Mouse (Mus musculus): ENCODE results near the gene Tnfaip1.
A peak's percentile ranks its signal among the peaks of the same experiment; 100 is the strongest.
"Not testable (repeated sequence)": the region's sequence is repeated elsewhere in the genome, so short reads cannot be mapped to it uniquely, and the experiment has no call there.

Gene Tnfaip1

GRCm38 (mm10) chr11:78536080-78536689 is at the start of gene Tnfaip1, which contains the start of gene Ift20:
Gene Tnfaip1 (minus strand): TSS chr11:78536332.
Gene Ift20 (plus strand): TSS chr11:78536361.
- DNase-seq (ENCODE audit: low read depth) = peak; percentile 99

GRCm38 (mm10) chr11:78582848-78583247 is 46.7 kb upstream of the Tnfaip1 start:
- no peak for DNase-seq (ENCODE audit: low read depth)

DNA sequence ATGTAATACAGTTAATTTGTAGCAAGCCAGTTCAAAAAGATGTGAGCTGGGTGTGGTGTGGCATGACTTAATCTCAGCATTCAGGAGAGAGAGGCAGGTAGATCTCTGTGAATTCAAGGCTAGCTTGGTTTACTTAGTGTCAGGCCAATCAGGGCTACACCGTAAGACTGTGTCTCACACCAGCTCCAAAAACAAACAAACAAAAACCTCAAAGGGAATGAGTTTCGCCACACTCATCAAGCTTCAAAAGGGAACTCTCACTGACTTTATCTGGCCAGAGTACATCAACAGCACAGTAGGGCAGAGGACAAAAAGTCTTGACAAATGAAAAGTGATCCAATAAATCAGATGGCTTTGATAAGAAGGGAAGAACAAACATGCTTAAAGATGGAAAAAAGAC is 38.8 kb upstream of the Tnfaip1 start:
- no peak for DNase-seq (ENCODE audit: low read depth)

- no peak for DNase-seq (ENCODE audit: low read depth)
Measured at GRCm38 (mm10) chr11:78574536-78574935, 38.4 kb upstream of the Tnfaip1 start.

DNA sequence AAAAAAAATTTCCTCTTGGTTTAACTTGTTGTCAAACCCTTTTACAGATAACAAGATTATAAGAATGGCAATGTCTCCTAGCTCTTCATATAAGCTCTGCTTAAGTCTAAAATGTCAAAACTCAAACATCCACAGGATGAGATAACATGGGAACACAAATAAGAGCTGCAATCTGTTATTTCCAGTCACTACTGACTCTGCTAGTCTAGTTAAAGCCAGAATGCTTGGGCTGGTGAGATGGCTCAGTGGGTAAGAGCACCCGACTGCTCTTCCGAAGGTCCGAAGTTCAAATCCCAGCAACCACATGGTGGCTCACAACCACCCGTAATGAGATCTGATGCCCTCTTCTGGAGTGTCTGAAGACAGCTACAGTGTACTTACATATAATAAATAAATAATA is 37.9 kb upstream of the Tnfaip1 start:
- DNase-seq (ENCODE audit: low read depth) = not testable (repeated sequence)

- no peak for DNase-seq (ENCODE audit: low read depth)
Measured at GRCm38 (mm10) chr11:78571854-78572253, 35.7 kb upstream of the Tnfaip1 start.

DNA sequence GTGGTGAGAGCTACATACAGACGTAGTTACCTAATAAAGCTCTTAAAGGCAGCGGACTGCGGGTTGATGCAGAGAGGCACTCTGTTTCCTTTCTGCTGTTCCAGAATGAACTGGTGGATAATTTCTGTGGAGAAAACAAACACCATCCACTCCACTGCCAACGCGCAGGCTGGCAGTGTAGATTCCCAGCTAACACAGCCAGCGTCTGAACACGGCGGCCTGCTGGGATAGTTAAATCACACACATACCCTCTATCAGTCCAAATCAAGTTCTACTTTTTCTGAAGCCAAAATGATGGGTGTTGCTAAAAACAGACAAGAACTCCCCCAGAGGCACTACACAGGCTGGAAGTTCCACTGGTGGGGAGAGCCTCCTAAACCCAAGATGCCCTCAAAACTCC is 35.3 kb upstream of the Tnfaip1 start:
- no peak for DNase-seq (ENCODE audit: low read depth)

GRCm38 (mm10) chr11:78569806-78570205 is 33.7 kb upstream of the Tnfaip1 start:
- no peak for DNase-seq (ENCODE audit: low read depth)

DNA sequence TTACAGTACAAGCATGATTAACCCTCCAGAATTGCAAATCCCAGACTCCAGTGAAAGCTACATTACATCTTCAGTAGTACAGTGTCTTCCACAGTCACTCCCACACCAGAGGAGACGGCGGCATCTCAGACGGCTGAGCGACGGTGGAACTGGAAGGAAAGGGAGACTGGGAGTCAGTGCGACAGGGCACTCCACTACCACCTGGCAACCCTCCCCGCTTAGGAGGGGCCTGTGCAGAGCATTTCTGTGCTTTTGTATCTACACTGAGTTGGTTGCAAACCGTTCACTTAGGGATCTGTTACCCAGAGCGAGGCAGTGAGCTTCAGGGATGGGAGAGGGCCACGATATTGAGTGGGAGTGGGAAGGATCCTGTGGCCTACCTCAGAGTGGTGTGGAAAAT is 32.7 kb upstream of the Tnfaip1 start:
- DNase-seq (ENCODE audit: low read depth) = no peak

GRCm38 (mm10) chr11:78567614-78568013 is 31.5 kb upstream of the Tnfaip1 start:
- no peak for DNase-seq (ENCODE audit: low read depth)

DNA sequence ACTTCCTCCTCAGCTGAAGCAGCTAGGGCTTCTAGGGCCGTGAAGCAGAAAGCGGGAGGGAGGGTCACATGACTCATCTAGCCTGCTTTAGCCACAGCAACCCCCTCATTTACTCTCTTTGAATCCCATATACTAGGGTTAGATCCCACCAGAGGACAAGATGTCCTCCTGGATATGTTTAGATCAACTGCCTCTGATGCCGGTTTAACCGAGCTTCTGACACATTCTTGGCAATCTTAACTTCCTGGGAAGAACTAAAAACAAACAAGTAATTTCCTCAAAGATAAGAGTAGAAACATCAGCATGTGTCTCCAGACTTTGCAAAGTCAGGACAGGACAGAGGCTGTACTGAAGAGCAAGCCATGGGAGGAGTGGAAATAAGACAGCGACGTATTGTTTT is 30.6 kb upstream of the Tnfaip1 start:
- DNase-seq (ENCODE audit: low read depth) = no peak

- DNase-seq (ENCODE audit: low read depth) = peak; percentile 81
Measured at GRCm38 (mm10) chr11:78560447-78560846, 24.3 kb upstream of the Tnfaip1 start.

DNA sequence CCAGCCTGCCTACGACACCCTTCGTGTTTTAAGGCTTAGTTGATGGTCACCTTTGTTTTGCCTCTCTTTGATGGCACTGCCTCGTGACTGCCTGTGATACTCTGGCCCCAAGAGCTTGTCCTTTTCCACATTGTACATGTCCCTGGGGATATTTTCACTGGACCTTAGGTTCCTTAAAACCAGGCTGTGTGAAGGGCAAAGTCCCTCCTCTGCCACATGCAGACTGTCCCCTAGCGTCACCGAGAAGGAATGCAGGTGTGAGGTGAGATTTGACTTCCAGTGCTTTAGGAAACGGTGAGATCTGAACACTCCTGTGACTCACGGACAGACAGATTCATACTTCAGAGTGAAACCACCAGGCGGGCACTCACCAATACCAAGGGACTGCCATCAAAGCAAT is 21.1 kb upstream of the Tnfaip1 start:
- no peak for DNase-seq (ENCODE audit: low read depth)

DNA sequence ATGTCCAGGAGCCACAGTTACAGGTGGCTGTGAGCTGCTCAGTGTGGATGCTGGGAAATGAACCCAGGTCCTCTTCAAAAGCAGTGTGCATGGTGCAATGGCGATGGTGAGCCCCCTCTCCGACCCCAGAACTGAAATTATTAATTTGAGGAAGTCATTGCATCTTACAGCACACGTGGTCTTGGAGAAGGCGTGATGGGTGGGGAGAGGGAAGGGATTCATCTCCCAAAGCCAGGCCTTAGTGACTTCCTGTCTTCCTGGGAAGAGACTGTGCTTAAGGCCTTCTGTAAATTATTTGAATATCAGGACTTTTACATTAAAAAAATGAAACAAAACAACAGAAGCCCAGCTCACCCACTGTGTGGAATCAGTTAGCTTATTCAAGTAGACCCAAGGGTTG is 19.9 kb upstream of the Tnfaip1 start:
- no peak for DNase-seq (ENCODE audit: low read depth)

DNA sequence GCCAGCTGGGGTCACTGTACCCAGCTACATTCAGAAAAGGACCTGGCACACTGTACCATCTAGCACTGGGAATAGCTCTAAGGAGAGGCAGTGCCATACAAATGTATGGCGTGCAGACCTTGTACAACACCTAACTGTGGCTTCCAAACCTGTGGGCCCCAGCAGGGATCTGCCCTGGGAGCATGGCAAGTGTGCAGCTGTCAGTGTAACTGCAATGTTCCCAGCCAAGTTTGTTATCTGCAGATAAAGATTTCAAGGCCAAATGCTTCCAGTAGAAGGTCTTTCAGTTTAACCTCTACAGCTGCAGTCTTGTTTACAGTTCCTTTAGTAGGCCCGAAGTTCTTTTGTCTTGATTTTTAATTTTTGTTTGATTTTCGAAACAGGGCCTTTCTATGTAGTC is 19.5 kb upstream of the Tnfaip1 start:
- no peak for DNase-seq (ENCODE audit: low read depth)

- DNase-seq (ENCODE audit: low read depth) = no peak
Measured at GRCm38 (mm10) chr11:78551059-78551398, 14.9 kb upstream of the Tnfaip1 start.

- peak; percentile 97 for DNase-seq (ENCODE audit: low read depth)
Measured at GRCm38 (mm10) chr11:78550168-78551058, 14.3 kb upstream of the Tnfaip1 start, which contains the start of gene Tmem97. Gene Tmem97 (minus strand): TSS chr11:78550777.

DNA sequence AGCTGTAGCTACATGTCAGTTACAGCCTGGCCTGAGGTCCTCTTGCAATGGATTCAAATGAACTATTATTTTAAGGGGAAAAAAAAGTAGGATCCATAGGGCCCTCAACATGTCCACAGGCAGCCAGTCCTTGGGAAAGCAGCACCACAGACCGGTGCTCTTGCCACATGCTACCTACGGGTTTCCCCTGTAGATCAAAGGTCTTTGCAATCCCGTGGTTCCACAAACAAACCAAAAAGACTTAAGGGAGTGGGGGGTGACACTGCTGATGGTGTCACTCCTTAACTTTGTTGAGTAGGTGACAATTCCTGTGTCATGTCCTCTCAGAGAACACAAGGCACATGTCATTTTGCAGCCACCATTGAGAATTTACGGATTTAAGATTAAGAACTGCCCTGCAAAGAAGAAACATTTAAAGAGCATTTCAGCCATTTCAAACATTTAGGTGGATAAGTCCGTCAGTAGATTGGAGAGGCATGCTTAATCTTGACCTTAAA is 13.4 kb upstream of the Tnfaip1 start:
- DNase-seq (ENCODE audit: low read depth) = peak; percentile 51

DNA sequence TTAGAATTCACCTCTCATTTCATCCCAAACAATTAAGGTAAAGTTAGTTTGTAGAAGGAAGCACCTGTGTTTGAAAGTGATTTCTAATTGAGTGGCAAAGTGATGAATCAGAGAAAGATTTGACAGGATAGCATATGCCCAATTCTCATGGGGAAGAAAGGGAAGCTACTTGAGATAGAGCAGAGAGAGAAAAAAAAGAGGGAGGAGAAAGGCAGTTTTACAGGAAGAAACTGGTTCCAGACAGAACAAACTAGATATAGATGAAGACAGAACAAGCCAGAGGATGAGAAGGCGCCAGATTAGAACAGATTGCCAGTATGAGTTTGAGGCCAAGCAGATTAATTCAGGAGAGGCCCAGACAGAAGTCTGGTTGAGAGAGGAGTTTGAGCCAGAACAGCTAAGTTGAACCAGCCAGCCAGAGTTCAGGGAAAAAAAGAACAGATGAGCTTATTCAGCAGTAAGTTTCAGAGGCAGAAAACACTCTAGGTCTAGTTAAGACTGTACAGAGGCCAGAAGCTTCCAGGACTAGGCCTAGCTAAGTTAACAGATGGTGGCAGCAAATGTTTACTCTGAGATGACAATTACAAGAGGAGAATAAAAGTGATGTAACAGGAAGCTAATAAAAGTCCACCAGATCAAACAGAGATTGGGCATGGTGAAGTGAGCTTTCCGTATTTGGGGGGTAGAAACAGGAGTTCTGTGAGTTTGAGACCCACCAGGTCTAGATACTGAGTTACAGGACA is 11.8 kb upstream of the Tnfaip1 start:
- DNase-seq (ENCODE audit: low read depth) = no peak

GRCm38 (mm10) chr11:78545181-78545580 is 9.0 kb upstream of the Tnfaip1 start:
- no peak for DNase-seq (ENCODE audit: low read depth)

DNA sequence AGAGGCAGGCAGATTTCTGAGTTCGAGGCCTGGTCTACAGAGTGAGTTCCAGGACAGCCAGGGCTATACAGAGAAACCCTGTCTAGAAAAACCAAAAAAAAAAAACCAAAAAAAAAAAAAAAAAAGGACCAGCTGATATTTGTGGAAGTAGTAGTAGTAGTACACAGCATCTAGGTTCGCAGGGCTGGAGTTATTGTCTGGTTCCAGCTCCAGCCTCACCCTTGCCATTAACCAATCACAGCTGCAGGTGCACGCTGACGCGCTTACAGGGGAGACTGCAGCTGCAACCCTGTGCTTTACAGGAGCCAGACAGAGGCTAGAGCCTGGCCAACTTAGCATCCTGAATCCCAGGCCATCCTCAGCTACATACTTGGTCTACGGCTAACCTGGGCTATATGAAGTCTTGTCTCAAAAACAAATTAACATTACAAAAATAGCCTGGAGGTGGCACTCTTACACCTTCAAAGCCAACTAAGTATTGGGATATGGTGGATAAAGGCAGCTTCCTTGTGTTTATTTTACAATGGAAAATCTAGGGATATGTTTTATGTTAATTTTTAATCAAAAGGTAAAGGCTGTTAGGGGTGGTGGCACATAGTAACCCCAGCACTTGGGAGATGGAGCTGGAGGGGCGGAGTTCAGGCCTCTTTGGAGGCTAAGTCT is 8.4 kb upstream of the Tnfaip1 start:
- DNase-seq (ENCODE audit: low read depth) = no peak

DNA sequence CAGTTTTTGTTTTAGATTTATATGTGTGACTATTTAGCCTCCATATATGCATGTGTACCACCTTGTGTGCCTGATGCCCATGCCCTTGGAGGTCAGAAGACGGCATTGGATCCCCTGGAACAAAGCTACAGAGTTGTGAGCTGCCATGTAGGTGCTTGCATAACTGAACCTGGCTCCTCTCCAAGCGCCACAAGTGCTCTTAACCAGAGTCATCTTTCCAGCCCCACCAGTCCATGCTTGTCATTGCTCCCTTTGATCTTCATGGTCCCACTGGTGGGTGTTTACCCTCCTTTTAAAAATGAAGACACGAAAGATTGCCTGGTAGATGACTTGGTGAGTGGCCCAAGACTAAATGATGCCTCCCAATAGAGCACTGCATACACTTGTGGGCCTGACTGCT is 4.2 kb upstream of the Tnfaip1 start:
- DNase-seq (ENCODE audit: low read depth) = no peak

Data from induced T-regulatory cell, adult 2 months (primary cell).